Mouse (Mus musculus): ENCODE results near the gene D230025D16Rik. TPM values are rescaled to one million over a fixed set of nuclear protein-coding genes. Genes with fewer than 3 reads are reported as not detected.

Gene D230025D16Rik
- polyA plus RNA-seq (2012; fragmentation: generic; extraction: Trizol): 10 to 100 TPM in 1 of 2 experiments, 1 to 10 TPM in 1; 2.5 to 11.6 TPM

GRCm38 (mm10) chr8:105224413-105225271, at the start of gene D230025D16Rik:
D230025D16Rik (plus strand) TSS chr8:105225145.

GRCm38 (mm10) chr8:105254966-105255350, 30.0 kb downstream of the D230025D16Rik start, which contains the start of gene B3gnt9:
B3gnt9 (minus strand) TSS chr8:105255153.

DNA sequence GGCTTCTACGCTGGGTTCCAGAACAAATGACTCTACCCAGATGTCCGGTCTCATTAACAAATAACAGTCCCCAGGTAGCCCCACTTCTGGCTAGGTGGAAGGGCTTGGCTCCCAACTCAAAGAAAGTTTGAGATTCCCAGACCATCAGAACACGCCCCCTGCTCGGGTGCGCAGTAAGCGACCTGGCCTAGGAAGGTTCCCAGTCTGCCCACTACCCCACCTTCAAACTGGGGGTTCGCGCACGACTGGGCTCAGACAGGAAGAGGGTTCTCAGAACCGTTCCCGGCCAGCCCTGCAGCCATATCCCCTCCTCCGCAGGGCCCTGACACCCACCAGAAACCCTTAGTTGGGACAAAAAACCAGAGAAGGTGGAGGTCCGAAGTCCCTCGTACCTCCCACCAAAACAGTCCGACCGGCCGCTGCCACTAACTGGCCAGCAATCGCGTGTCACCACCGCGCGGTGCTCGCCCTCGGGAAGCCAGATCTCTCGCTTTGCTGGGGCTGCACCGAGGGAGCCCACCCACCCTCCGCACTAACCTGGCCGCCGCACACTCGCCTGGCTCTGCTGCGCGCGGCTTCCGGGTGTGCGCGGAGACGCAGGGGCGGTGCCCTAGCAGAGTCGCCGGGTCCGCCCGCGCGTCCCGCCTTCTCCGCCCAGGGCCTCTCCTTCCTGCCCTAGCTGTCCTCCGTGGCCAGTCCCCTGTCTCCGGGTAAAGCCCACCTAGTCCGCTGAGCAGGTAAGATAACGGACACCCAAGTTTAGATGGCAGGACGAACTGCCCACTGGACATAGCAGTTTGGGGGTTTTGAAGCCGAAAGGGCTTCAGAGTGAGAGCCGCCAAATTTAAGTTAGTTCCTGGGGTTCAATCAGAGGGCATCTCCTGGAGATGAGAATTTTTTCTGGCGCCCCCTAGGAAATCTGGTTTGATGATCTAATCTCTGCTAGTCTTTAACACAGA, 39.4 kb downstream of the D230025D16Rik start, which contains the start of the genes Tradd and Fbxl8:
Gene Tradd, minus strand, starts transcription at position 586 of the 959 bp plus-strand sequence.
Gene Fbxl8, plus strand, starts transcription at position 625 of the 959 bp plus-strand sequence.

DNA sequence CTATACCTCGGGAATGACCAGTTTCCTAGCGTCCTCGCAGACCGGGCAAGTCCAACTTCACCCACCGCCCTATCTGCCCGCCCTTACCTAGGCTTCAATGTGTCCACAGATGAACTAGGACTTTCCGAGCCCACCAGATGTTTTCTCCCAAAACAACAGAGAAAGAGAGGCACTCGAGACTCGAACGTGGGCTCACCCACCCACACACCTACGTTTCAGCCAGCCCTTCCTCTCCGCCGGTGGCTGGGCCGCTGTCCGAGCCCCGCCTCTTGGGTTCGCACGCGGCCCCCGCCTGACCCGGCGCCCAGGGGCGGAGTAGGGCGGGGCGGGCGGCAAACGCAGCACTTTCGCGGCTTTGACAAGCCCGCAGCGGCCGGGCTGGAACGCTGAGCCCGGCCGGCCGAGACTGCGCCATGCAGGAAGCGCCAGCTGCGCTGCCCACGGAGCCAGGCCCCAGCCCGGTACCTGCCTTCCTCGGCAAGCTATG, 44.6 kb downstream of the D230025D16Rik start, which contains the start of gene Hsf4:
Gene Hsf4, plus strand, starts transcription at position 341 of the 487 bp plus-strand sequence.

GRCm38 (mm10) chr8:105275840-105276239, 50.9 kb downstream of the D230025D16Rik start, which contains the start of gene Nol3:
Nol3 (plus strand) TSS chr8:105276140.

DNA sequence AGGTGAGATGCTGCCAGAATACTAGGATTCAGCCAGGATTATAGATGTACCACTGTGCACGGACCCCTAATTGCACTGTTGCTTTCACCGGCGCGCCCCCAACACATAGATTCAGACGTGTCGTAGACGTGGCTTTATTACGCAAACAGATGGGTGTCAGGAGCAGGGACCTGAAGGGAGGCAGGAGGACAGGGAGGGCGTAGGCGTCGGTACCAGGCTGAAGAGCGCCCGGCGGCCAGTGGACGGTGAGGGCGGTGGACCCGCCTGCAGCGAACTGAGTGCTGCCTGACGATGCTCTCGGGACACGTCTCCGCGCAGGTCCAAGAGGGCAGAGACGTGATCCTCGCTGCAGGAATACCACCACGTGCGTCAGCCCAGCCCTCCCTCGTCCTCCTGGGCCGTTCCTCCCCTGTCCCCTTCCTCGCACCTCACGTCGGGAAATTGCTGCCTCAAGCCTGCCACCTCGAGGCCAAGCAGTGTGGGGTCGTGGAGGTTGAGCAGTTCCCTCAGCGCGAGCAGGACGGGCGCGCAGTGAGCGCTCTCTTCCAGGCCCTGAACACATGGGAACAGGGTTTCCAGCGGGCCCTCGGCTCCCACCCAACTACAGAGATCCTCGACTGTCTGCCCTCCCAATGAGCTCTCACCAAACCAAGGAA, 65.0 kb downstream of the D230025D16Rik start, which contains the start of gene 4931428F04Rik:
Gene 4931428F04Rik, minus strand, starts transcription at position 60 of the 656 bp plus-strand sequence.

DNA sequence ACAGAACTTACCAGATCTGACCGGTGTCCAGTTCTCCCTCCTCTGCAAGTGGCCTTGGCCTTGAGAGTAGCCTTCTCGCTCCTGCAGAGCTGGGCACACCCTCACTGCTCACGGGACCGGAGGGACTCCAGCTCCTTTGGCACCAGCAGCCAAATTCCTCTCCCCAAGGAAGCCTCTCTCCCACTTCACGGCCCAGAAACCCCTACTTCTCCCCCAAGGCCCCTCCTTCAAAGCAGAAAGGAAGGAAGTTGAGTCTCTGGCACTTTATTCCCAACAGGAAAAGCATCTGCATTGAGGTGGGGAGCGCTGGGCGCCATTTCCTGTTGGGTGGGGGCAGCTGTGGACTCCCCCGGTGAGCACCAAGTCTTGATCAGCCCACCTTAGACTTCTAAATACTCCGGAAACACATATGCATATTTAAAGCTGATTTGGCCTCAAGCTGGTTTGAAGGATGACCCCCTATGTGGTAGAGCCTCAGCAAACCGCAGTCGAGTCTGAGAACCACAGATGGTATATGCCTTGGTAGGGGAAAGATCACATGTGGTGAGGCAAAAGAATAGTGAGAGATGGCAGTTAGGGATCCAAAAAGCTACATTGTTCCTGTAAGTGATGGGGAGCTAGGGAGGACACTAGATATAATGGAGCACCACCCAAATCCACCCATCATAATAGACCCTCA, 71.1 kb downstream of the D230025D16Rik start, which contains the start of gene Exoc3l:
Gene Exoc3l, minus strand, starts transcription at position 207 of the 679 bp plus-strand sequence.

DNA sequence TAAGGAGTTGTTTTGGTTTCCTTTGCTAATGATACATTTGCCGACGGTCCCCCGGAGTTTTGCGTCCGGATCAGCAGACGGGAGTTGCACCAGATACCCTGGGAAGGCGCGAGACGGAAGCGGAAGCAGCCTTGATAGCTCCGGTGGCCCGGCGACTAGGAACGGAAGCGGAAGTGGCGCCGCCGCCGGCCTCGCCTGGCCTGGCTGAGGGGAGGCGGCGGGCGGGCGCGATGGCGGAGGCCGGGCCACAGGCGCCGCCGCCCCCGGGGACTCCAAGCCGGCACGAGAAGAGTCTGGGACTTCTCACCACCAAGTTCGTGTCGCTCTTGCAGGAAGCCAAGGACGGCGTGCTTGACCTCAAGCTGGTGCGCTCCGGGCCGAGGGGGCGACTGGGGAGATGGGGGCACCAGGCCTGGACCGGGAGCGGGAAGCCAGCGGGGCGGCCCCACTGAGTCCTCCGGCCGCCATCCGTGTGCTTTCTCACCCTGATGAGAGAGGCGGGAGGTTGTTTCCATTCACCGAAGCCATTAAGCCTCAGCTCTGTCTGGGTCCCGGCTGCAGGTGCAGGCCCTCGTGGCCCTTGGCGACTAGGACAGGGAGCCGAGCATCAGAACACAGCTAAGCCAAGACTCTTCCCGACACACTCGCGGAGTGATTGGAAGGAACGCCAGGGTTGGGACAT, 72.7 kb downstream of the D230025D16Rik start, which contains the start of gene E2f4:
Gene E2f4, plus strand, starts transcription at position 153 of the 682 bp plus-strand sequence.

Other genes with a start within 250 kb of the D230025D16Rik start
- not detected for gene Ces2h, start 224.3 kb upstream of the D230025D16Rik start, polyA plus RNA-seq (2012; fragmentation: generic; extraction: Trizol)
- gene Ces3a, start 176.5 kb upstream of the D230025D16Rik start, polyA plus RNA-seq (2012; fragmentation: generic; extraction: Trizol): not detected
- not detected for gene Ces3b, start 141.4 kb upstream of the D230025D16Rik start, polyA plus RNA-seq (2012; fragmentation: generic; extraction: Trizol)
- gene Ces4a, start 93.3 kb upstream of the D230025D16Rik start, polyA plus RNA-seq (2012; fragmentation: generic; extraction: Trizol): under 1 TPM in 1 of 2 experiments, not detected in 1; 0.09 TPM
- 10 to 100 TPM in 1 of 2 experiments, 1 to 10 TPM in 1; 3.5 to 16.1 TPM for gene Cbfb, start 54.5 kb upstream of the D230025D16Rik start, polyA plus RNA-seq (2012; fragmentation: generic; extraction: Trizol)
- gene B3gnt9, start 30.0 kb downstream of the D230025D16Rik start, polyA plus RNA-seq (2012; fragmentation: generic; extraction: Trizol): 10 to 100 TPM in 1 of 2 experiments, 1 to 10 TPM in 1; 2.2 to 24.1 TPM
- 10 to 100 TPM; 26.7 to 37.4 TPM for gene Tradd, start 39.5 kb downstream of the D230025D16Rik start, polyA plus RNA-seq (2012; fragmentation: generic; extraction: Trizol)
- 10 to 100 TPM in 1 of 2 experiments, 1 to 10 TPM in 1; 8.3 to 13.5 TPM for gene Fbxl8, start 39.5 kb downstream of the D230025D16Rik start, polyA plus RNA-seq (2012; fragmentation: generic; extraction: Trizol)
- gene Hsf4, start 44.7 kb downstream of the D230025D16Rik start, polyA plus RNA-seq (2012; fragmentation: generic; extraction: Trizol): under 1 TPM; 0.02 to 0.42 TPM
- under 1 TPM; 0.12 to 0.26 TPM for gene Nol3, start 51.0 kb downstream of the D230025D16Rik start, polyA plus RNA-seq (2012; fragmentation: generic; extraction: Trizol)
- 10 to 100 TPM in 1 of 2 experiments, 1 to 10 TPM in 1; 4.3 to 13.5 TPM for gene 4931428F04Rik, start 64.7 kb downstream of the D230025D16Rik start, polyA plus RNA-seq (2012; fragmentation: generic; extraction: Trizol)
- gene Exoc3l, start 71.0 kb downstream of the D230025D16Rik start, polyA plus RNA-seq (2012; fragmentation: generic; extraction: Trizol): 1 to 10 TPM in 1 of 2 experiments, under 1 TPM in 1; 0.60 to 3.1 TPM
- gene E2f4, start 72.5 kb downstream of the D230025D16Rik start, polyA plus RNA-seq (2012; fragmentation: generic; extraction: Trizol): 10 to 100 TPM; 32.9 to 35.0 TPM
- gene Elmo3, start 80.5 kb downstream of the D230025D16Rik start, polyA plus RNA-seq (2012; fragmentation: generic; extraction: Trizol): under 1 TPM; 0.18 to 0.99 TPM
- gene Lrrc29, start 101.1 kb downstream of the D230025D16Rik start, polyA plus RNA-seq (2012; fragmentation: generic; extraction: Trizol): 1 to 10 TPM; 1.2 to 1.6 TPM
- gene Tmem208, start 101.2 kb downstream of the D230025D16Rik start, polyA plus RNA-seq (2012; fragmentation: generic; extraction: Trizol): 100 to 1,000 TPM in 1 of 2 experiments, 10 to 100 TPM in 1; 87.7 to 101 TPM
- gene Fhod1, start 122.8 kb downstream of the D230025D16Rik start, polyA plus RNA-seq (2012; fragmentation: generic; extraction: Trizol): 10 to 100 TPM; 11.2 to 35.4 TPM
- gene Slc9a5, start 123.7 kb downstream of the D230025D16Rik start, polyA plus RNA-seq (2012; fragmentation: generic; extraction: Trizol): 1 to 10 TPM; 1.4 to 8.8 TPM
- 10 to 100 TPM in 1 of 2 experiments, 1 to 10 TPM in 1; 1.0 to 13.3 TPM for gene Plekhg4, start 148.1 kb downstream of the D230025D16Rik start, polyA plus RNA-seq (2012; fragmentation: generic; extraction: Trizol)
- gene Kctd19, start 188.4 kb downstream of the D230025D16Rik start, polyA plus RNA-seq (2012; fragmentation: generic; extraction: Trizol): 1 to 10 TPM in 1 of 2 experiments, under 1 TPM in 1; 0.02 to 3.4 TPM
- under 1 TPM in 1 of 2 experiments, not detected in 1; 0.15 TPM for gene Lrrc36, start 188.4 kb downstream of the D230025D16Rik start, polyA plus RNA-seq (2012; fragmentation: generic; extraction: Trizol)
- 10 to 100 TPM in 1 of 2 experiments, under 1 TPM in 1; 0.66 to 23.9 TPM for gene Tppp3, start 246.4 kb downstream of the D230025D16Rik start, polyA plus RNA-seq (2012; fragmentation: generic; extraction: Trizol)

Measured in C3H10T1/2 (cell line).